Mouse (Mus musculus): Measurements from ENCODE around the gene Scn10a.

DNA sequence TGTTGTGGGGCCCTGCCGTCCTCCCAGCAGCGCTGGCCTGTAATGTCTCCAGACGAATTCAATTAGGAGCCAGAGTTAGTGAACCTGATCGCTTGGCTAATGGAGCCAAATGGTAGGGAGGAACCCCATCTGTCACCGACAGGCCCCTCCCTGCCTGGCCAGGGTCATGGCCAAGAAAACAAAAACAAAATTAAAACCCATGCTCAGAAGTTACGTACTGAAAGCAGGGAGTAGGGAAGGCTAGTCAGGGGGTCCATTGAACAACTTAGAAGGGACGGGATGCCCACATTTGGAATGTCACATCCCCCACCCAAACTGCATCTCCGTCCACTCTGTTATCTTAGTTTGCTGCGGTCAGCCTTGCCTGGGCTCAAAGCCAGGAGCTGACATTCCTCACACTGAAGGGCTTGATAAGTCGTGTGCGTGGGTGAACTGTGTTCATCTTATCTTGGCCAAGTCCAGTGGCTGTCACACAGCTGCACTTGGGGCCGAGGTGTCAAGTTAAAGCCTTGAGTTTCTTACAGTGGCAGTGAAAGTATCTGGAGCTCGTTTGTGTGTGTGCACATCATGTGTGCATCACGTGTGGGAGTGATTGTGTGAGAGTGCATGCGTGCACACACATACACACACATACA is 87.1 kb downstream of the Scn10a start:
- TF ChIP-seq CTCF (IDR thresholded peaks at IDR 0.05; ENCODE audit: borderline replicate concordance, insufficient read depth, low read depth, low read length) (no peak), POLR2A (IDR thresholded peaks at IDR 0.05; ENCODE audit: borderline replicate concordance, insufficient read depth, low read length) (no peak)

Data from cerebellum, adult 2 months (tissue).